Mouse (Mus musculus): ENCODE data around the gene Bbs5.
A peak's percentile ranks its signal among the peaks of the same experiment; 100 is the strongest.
"Not testable (repeated sequence)": the region's sequence is repeated elsewhere in the genome, so short reads cannot be mapped to it uniquely, and the experiment has no call there.

Gene Bbs5

DNA sequence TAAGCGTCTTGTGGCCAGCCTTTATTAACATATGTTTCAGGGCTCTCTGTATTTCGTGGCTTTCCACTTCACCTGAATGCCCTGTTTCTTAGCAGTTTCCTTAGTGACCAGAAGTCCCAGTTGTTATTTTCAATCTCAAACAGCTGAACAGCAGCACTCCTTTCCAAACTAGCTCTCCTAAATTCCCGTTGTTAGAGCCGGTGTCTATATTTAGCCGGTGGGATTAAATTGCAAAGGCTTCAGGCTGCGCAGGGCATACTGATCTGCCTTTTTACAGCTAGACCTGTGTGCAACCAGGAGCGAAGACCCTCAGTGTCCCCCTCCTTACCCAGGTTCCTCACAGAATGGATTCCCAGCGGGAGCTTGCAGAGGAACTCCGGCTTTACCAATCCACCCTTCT, 22.9 kb downstream of the Bbs5 start, which contains the start of gene Klhl41:
Klhl41 (plus strand) TSS at position 268 of the 400 bp plus-strand sequence.
- no peak for DNase-seq (ENCODE audit: low read depth)

DNA sequence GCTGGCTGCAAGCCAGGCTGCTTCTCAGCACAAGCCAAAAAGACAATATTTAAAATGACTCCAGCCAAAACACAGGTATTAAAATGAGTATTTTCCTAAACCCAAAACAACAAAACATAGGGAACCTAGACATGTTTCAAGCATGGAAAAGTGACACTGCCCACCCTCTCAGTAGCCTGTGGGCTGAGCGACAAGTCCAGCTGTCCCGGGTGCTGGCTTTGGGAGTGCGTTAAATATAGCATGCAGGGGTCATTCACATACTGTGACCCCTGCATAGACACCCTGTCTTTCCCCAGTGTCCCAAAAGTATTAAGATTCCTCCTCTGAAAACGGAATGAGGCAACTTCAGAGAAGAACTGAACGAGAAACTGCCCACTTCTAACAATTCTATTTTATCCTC, 26.8 kb downstream of the Bbs5 start:
- no peak for DNase-seq (ENCODE audit: low read depth)

DNA sequence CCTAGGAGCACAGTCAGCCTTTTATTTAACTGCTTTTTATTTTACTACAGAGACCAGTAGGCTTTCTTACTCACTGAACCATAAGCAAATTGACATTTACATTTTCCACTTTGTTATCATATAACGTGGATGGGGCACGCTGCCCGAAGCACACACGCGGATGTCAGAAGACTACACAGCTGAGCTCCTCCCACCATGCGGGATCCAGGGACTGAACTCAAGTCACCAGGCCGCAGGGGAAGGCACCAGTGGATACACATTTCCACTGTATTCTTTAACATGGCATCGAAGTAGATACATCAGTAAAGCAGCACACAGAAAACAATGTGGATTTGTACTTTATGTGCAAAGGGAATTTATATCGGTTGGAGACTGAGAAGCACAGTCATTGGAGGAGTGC, 28.3 kb downstream of the Bbs5 start:
- no peak for DNase-seq (ENCODE audit: low read depth)

DNA sequence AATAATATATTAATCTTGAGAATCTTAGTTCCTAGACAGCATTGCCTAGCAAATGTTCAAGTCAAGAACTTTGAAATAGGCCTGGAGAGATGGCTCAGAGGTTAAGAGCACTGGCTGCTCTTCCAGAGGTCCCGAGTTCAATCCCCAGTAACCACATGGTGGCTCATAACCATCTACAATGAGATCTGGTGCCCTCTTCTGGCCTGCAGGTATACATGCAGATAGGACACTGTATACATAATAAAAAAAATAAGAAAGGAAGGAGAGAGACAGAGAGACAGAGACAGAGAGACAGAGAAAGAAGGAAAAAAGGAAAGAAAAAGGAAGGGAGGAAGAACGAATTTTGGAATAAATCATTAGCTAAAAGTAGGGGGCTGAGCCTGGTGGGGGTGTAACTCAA, 29.7 kb downstream of the Bbs5 start:
- DNase-seq (ENCODE audit: low read depth): peak; percentile 35

DNA sequence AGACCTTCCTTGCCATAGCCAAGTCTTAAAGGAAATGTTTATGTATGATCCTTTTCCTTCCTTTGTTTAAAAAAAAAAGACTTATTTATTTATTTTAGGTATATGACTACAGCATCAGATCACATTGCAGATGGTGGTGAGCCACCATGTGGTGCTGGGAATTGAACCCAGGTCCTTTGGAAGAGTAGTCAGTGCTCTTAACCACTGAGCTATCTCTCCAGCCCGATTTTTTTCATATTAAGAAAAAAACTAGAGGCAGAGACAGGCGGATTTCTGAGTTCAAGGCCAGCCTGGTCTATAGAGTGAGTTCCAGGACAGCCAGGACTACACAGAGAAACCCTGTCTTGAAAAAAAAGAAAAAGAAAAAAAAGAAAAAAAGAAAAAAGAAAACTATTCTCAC, 30.2 kb downstream of the Bbs5 start:
- DNase-seq (ENCODE audit: low read depth): not testable (repeated sequence)

DNA sequence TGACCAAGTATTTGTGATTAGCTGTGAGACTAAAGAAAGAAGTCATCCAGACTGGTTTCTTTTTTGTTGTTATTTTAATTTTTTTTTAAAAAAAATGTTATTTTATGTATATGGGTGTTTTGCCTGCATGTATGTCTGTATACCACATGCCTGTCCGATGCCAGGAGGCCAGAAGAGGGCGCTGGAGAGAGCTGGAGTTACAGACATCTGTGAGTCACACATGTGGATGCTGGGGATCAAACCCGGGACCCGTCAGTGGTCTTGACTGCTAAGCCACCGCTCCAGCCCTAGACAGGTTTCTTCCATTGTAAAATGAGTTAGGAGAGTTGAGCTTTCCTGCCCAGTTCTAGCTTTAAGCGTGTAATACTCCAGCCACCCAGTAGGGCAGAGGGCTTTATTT, 33.0 kb downstream of the Bbs5 start:
- DNase-seq (ENCODE audit: low read depth): peak; percentile 44

DNA sequence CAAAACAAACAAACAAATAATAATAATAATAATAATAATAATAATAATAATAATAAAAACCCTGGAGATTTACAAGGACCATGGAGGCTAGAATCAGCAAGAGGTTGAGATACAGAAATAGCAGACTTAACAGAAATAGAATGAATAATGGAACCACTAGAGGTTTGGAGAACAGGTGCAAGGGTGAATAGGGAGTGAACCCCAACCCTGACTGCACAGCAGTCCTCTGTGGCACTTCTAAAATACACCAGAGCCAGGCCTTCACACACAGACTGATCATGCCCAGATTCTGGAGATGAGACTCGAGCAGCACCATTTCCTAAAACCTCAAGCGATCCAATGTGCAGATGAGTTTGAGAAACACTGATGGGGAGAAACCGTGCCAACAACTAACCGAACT, 35.0 kb downstream of the Bbs5 start:
- no peak for DNase-seq (ENCODE audit: low read depth)

DNA sequence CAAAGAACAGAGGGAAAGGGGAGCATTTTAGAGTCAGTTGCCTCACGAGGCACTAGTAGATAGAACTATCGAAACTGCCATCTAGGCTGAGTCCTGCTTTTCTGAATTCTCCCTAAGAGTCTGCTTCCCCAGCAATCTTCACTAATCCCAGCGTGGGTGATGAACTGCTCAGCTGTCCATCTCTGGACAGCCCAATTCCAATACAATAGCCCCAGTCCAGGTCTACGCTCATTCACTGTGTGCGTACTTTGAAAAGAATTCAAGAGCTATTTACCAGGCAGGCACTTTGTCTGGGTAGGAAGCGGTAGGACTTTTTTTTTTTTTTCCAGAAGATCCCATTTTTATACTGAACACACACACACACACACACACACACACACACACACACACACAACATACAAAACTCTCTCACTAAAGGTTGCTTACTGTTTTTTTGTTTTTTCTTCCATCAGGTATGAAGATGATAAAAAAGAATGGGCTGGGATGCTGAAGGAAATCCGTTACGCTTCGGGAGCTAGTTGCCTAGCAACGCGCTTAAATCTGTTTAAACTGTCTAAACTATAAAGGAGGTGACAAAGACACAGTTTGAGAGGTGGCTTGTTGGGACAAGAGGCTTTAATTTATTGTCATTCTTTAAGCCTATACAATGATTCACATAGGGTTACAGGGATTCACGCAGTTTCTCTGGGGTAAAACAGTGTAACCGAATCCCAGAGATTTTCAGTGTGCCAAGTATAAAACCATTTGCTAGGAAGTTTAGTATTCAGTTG, 36.2 kb downstream of the Bbs5 start:
- DNase-seq (ENCODE audit: low read depth): no peak

DNA sequence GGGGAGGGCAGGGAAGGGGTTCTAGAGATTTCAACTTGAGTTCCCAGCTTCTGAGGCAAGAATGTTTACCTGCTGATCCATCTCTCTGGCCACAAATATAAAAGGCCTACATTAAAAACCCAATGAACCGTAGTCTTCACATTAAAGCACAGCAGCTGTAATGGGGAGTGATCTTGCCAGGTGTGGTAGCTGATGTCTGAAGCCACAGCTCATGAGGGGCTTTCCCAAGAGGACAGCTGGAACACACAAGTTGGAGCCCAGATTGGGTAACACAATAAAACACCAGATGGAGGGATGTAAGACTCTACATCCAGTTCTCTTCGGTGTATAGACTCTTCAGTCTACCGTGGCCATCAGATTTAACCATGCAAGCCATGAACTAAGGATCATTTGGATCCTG, 37.5 kb downstream of the Bbs5 start:
- no peak for DNase-seq (ENCODE audit: low read depth)

DNA sequence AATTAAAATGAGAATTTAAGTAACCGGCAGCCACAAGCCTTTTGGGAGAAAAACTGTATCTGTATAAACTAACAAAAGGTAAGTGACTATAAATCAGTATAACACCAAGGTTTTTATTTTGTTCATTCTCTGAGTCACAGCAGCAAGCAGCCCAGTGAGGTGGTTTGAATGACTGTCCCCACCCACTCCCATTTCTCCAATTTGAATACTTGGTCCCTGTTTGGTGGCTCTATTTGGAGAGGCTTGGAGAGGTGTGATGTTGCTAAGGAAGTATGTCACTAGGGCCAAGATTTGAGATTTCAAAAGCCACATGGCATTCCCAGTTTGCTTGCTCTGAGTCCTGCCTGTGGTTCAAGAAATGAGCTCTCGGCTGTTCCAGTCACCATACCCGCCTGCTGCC, 43.2 kb downstream of the Bbs5 start:
- DNase-seq (ENCODE audit: low read depth): no peak

DNA sequence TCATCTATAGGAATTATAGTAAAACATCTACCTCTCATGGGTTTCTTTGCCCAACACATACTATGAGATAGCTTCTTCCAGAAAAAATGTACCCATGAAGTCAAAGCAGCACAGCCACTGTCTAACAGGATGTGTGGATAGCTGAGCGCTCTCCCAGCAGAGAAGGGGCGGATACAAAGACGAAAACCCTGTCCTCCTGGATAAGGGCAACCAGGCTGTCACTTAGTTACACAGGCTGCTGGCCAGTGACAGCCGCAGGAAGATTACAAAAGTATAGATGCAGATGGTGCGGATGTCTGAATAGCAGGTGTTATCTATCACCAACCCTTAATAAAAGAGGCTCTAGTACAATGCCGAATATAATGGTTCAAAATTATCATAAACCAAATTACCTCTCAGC, 43.9 kb downstream of the Bbs5 start:
- no peak for DNase-seq (ENCODE audit: low read depth)

DNA sequence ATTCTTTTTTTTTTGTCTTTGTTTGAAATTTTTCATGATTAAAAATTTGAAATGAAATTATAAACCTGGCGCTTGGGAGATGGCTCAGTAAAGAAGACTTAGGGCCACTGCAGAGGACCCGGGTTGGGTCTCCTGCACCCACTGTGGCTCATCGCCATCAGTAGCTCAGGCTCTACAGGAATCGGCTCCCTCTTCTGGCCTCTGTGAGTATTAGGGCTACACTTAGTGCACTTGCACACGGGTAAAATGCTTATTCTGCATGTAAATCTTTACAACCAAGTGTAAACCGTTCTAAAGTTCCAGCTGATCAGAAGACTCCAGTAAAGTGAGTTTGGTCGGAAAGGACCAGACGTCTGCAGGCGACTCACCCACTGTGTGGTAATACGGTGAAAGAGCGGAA, 46.5 kb downstream of the Bbs5 start:
- DNase-seq (ENCODE audit: low read depth): peak; percentile 14

DNA sequence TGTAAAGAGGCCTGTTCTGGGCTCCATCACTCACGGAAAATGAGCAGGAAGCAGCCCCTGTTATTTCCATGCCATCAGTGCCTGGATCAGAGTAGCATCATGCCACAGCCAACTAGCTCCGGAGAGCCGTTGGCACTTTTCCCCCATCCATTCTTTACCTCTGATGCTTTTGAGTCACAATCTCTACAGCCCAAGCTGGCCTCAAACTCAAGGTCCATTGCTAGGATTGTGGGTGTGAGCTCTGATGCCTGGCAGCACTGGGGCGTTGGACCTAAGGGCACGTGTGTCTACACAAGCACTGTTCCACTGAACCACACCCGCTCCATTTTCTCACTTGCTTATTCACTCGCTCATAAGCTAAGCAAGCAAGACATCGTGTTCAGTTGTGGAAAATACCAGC, 53.5 kb downstream of the Bbs5 start:
- DNase-seq (ENCODE audit: low read depth): no peak

DNA sequence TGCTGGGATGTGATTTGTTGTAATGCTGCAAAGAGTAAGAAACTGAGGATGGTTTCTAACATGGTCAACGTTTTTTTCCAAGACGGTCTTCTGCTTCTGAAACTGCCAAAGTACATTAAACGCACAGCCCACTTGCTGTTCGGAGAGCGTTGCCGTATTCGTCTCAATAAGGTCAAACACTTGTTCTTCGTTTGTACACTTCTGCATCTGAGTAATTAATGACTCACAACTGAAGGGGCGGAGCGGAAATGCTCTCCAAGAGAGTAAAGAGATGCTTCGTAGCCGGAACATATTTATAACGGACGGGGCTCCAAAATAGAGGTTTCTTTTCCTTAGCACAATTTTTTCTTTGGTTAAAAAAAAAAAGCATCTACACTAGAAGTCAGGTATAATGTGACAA, 65.2 kb downstream of the Bbs5 start:
- peak; percentile 60 for DNase-seq (ENCODE audit: low read depth)

DNA sequence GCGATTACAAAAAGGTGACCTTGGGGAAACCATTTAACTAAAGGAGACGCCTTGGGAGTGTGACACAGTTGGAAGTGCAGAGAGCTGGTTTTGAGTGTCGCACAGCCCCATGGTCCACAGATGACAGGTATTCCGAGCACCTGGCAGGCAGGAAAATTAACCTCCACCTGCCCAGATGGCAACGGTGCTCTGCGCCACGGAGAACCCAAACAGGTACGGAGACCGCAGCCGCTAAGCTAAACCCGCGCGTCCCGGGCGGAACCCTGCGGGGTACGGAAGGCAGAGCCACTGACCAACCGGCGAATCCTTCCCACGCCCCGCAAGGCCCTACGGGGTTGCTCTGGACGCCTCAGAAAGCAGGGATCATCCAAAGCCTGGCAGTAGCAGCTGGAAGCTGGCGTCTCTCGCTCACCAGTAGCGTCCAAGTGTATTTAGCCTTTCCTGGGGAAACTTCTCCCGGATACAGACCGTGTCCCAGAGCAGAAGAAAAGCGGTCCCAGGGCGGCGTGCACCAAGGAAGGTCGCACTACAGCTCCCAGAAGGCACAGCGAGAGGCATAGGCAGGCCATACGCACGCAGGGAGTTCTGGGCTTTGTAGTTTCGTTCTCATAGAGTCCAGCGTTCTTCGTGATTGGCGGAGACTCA, 66.1 kb downstream of the Bbs5 start, which contains the start of gene Fastkd1:
Fastkd1 (minus strand) TSS at position 536 of the 645 bp plus-strand sequence.
- DNase-seq (ENCODE audit: low read depth): peak; percentile 91

DNA sequence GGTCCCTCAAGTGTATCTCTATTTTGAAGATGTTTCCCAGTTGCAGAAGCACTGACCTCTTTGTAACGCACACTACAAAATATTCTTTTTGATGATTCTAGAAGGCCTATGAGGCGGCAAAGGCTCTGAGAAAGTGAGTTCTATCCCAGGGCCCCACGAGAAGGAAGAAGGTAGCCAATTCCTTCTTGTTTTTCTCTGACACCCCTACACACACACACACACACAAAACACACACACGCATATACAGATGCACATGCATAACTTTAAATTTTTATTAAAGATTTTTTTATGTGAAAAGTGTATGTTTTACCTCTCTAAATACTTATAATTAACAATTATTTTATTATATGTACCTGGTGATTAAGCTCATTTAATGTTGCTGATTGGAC, 66.6 kb downstream of the Bbs5 start:
- DNase-seq (ENCODE audit: low read depth): no peak

DNA sequence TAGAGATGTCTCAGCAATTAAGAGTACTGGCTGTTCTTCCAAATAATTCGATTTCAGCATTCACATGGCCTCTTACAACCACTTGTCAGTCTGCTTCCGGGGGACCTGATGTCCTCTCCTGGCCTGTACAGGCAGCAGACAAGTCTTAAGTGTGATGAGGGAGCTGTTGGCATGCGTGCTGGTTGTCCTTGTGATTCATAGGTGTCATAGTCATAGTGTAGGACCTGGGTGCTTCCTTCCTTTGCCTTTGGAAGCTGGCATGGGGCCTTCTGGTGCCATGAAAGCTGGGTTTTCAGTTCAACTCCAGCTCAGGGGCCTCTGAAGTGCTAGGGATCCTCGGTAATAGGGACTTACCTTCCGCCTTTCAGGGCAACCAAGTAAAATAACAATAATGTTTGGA, 67.2 kb downstream of the Bbs5 start:
- peak; percentile 13 for DNase-seq (ENCODE audit: low read depth)

DNA sequence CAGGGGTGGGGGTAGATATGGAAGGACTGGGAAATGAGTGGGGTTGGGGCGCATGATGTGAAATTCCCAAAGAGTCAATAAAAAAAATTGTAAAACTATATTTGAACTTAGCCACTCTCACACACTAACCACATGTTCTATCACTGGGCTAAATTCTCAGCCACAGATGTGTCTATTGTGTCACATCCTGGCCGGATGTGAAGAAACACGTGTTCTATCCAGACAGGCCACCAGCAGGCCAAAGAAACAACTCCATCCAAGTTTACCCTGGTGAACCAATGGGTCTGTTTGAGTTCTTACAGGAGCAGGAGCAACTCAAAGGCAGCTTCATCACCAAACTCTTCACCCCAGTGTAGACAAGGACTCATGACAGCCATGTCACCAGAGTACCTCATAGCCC, 69.5 kb downstream of the Bbs5 start:
- DNase-seq (ENCODE audit: low read depth): peak; percentile 28

Data from induced T-regulatory cell, adult 2 months (primary cell).